Mouse (Mus musculus) heart, adult 2 months (tissue): ENCODE measurements around the gene Rhbdl1.

Experiments
- CTCF ChIP-seq: fragments of 200-600 bp; IDR thresholded peaks from 2 replicates; pipeline ENCODE4 v1.8.1; 2022; ENCODE audit warnings: antibody characterized with exemption, mild to moderate bottlenecking, moderate library complexity
- EP300 ChIP-seq: fragments of 200-500 bp; IDR thresholded peaks from 2 replicates; pipeline ENCODE4 v1.6.1; 2011; ENCODE audit warnings: low read depth, low read length, control low read depth; ENCODE audit not compliant: insufficient read depth
- POLR2A ChIP-seq: fragments of 200-500 bp; IDR thresholded peaks from 2 replicates; pipeline ENCODE4 v1.6.1; 2011; ENCODE audit warnings: mild to moderate bottlenecking, low read depth, low read length, control low read depth; ENCODE audit not compliant: insufficient read depth

GRCm38 (mm10) chr17:25864311-25864710, 27.2 kb upstream of the Rhbdl1 start:
- TF ChIP-seq POLR2A (no peak), CTCF (no peak), EP300 (no peak)
